Mouse (Mus musculus) intestine, embryonic 15.5 days (tissue): ENCODE measurements around the gene Cfap61. TPM values are rescaled to one million over a fixed set of nuclear protein-coding genes. Genes with fewer than 3 reads are reported as not detected.
"Not testable (repeated sequence)": the region's sequence is repeated elsewhere in the genome, so short reads cannot be mapped to it uniquely, and the experiment has no call there.

ENCODE experiments used
- ATAC-seq: fragments of 200-750 bp; cut with Nextera tagmentation; 2 replicates; pipeline ENCODE4 v1.8.0; 2017; ENCODE audit warnings: moderate TSS enrichment, moderate library complexity
- H3K27ac ChIP-seq: fragments of 300-500 bp; sonication (generic); 2 replicates; pipeline ENCODE4 v1.5.1; 2015; ENCODE audit warnings: mild to moderate bottlenecking, inconsistent platforms
- H3K27me3 ChIP-seq: fragments of 300-500 bp; sonication (generic); replicated peaks from 2 replicates; pipeline ENCODE4 v1.6.1; 2015; ENCODE audit warnings: inconsistent platforms
- H3K36me3 ChIP-seq: fragments of 300-500 bp; sonication (generic); 2 replicates; pipeline ENCODE4 v1.6.1; 2015; ENCODE audit warnings: inconsistent platforms
- H3K4me1 ChIP-seq: fragments of 300-500 bp; sonication (generic); replicated peaks from 2 replicates; pipeline ENCODE4 v1.6.1; 2015; ENCODE audit warnings: inconsistent platforms
- H3K4me2 ChIP-seq: fragments of 300-500 bp; sonication (generic); replicated peaks from 2 replicates; pipeline ENCODE4 v1.6.1; 2015; ENCODE audit warnings: mild to moderate bottlenecking, inconsistent platforms
- H3K4me3 ChIP-seq: fragments of 300-500 bp; sonication (generic); replicated peaks from 2 replicates; pipeline ENCODE4 v1.5.1; 2015; ENCODE audit warnings: inconsistent platforms
- H3K9ac ChIP-seq: fragments of 300-500 bp; sonication (generic); 2 replicates; pipeline ENCODE4 v1.6.1; 2015; ENCODE audit warnings: inconsistent platforms
- H3K9me3 ChIP-seq: fragments of 300-500 bp; sonication (generic); 2 replicates; pipeline ENCODE4 v1.6.1; 2016; ENCODE audit warnings: inconsistent platforms
- WGBS: fragments of 180-500 bp; shearing (Covaris S2); methylation state at CpG from one replicate; pipeline ENCODE4 v1.1.7; 2015; 5-methylcytosine and 5-hydroxymethylcytosine counted together
- polyA plus RNA-seq: library from polyadenylated mRNA; unstranded; fragments of >200 nt; fragmentation: Nextera tagmentation; extraction: Ambion mirVana; gene quantifications from 2 replicates; pipeline ENCODE4 v1.2.1, GENCODE M21; 2015

Gene Cfap61
- polyA plus RNA-seq, 1 experiment from 2014 or later, result 1.5 TPM

- H3K9me3 ChIP-seq, result no peaks in the 10 kb centered on the region
- H3K4me3 ChIP-seq, result peak overlapping the region; percentile 83
- peaks cover 14% of the 10 kb centered on the region; the same call in 1 of the 2 replicates for H3K4me1 ChIP-seq
- WGBS, result 28% methylated on average over 12 of the region's 12 CpGs
- peak overlapping the region; percentile 13; the same call in 1 of the 2 replicates for H3K9ac ChIP-seq
- no peak for ATAC-seq
- no peaks in the 10 kb centered on the region for H3K27me3 ChIP-seq
- peak overlapping the region; percentile 58 for H3K4me2 ChIP-seq
- H3K36me3 ChIP-seq, result peaks cover 5% of the 10 kb centered on the region; the same call in 1 of the 2 replicates
- H3K27ac ChIP-seq, result no peak overlapping the region
Measured at GRCm38 (mm10) chr2:145903983-145904616, 30.5 kb upstream of the Cfap61 start.

GRCm38 (mm10) chr2:145905156-145905555, 29.4 kb upstream of the Cfap61 start:
- H3K4me3 ChIP-seq, result no peak overlapping the region
- H3K9ac ChIP-seq, result no peak overlapping the region
- WGBS, result 77% methylated on average over 6 of the region's 6 CpGs
- peaks cover 5% of the 10 kb centered on the region; the same call in 1 of the 2 replicates for H3K36me3 ChIP-seq
- no peaks in the 10 kb centered on the region for H3K9me3 ChIP-seq
- no peaks in the 10 kb centered on the region for H3K27me3 ChIP-seq
- ATAC-seq, result no peak
- no peak overlapping the region for H3K4me2 ChIP-seq
- H3K27ac ChIP-seq, result no peak overlapping the region
- H3K4me1 ChIP-seq, result peaks cover 14% of the 10 kb centered on the region; the same call in 1 of the 2 replicates

GRCm38 (mm10) chr2:145905884-145906283, 28.7 kb upstream of the Cfap61 start:
- H3K9ac ChIP-seq, H3K9me3 ChIP-seq, H3K4me2 ChIP-seq, H3K4me3 ChIP-seq, H3K36me3 ChIP-seq, H3K27ac ChIP-seq, ATAC-seq, H3K27me3 ChIP-seq: not testable (repeated sequence)
- 51% methylated on average over 4 of the region's 4 CpGs for WGBS
- H3K4me1 ChIP-seq, result peaks cover 14% of the 10 kb centered on the region; the same call in 1 of the 2 replicates

- Histone ChIP-seq H3K27ac (no peak overlapping the region), H3K4me2 (no peak overlapping the region), H3K9ac (no peak overlapping the region), H3K9me3 (no peaks in the 10 kb centered on the region), H3K36me3 (peaks cover 27% of the 10 kb centered on the region), H3K4me3 (no peak overlapping the region), H3K4me1 (no peaks in the 10 kb centered on the region), H3K27me3 (no peaks in the 10 kb centered on the region)
- peak; percentile 25; the same call in 1 of the 2 replicates for ATAC-seq
- WGBS, result 80% methylated on average over 8 of the region's 8 CpGs
Measured at GRCm38 (mm10) chr2:145920941-145921650, 13.5 kb upstream of the Cfap61 start.

GRCm38 (mm10) chr2:145936975-145937374, 2.4 kb downstream of the Cfap61 start:
- no peaks in the 10 kb centered on the region for H3K9me3 ChIP-seq
- H3K36me3 ChIP-seq, result no peaks in the 10 kb centered on the region
- peaks cover 6% of the 10 kb centered on the region; the same call in 1 of the 2 replicates for H3K4me1 ChIP-seq
- H3K27me3 ChIP-seq, result no peaks in the 10 kb centered on the region
- no peak for ATAC-seq
- no peak overlapping the region for H3K4me2 ChIP-seq
- no peak overlapping the region for H3K9ac ChIP-seq
- WGBS, result 80% methylated on average over 8 of the region's 8 CpGs
- H3K27ac ChIP-seq, result no peak overlapping the region
- no peak overlapping the region for H3K4me3 ChIP-seq

- no peak overlapping the region for H3K9ac ChIP-seq
- H3K36me3 ChIP-seq, result no peaks in the 10 kb centered on the region
- no peaks in the 10 kb centered on the region for H3K9me3 ChIP-seq
- H3K27ac ChIP-seq, result no peak overlapping the region
- no peaks in the 10 kb centered on the region for H3K27me3 ChIP-seq
- no peak overlapping the region for H3K4me2 ChIP-seq
- no peak for ATAC-seq
- H3K4me3 ChIP-seq, result no peak overlapping the region
- 70% methylated on average over 3 of the region's 3 CpGs for WGBS
- H3K4me1 ChIP-seq, result no peaks in the 10 kb centered on the region
Measured at GRCm38 (mm10) chr2:145941403-145941802, 6.8 kb downstream of the Cfap61 start.

GRCm38 (mm10) chr2:145944286-145944685, 9.7 kb downstream of the Cfap61 start:
- Histone ChIP-seq H3K27ac (no peak overlapping the region), H3K4me1 (no peaks in the 10 kb centered on the region), H3K9me3 (no peaks in the 10 kb centered on the region), H3K27me3 (no peaks in the 10 kb centered on the region), H3K36me3 (no peaks in the 10 kb centered on the region), H3K4me2 (no peak overlapping the region), H3K4me3 (no peak overlapping the region), H3K9ac (no peak overlapping the region)
- ATAC-seq, result no peak
- 93% methylated on average over 3 of the region's 3 CpGs for WGBS

GRCm38 (mm10) chr2:145948402-145948954, 13.9 kb downstream of the Cfap61 start:
- no peak overlapping the region for H3K9ac ChIP-seq

GRCm38 (mm10) chr2:145949475-145950068, 15.0 kb downstream of the Cfap61 start:
- no peak overlapping the region for H3K27ac ChIP-seq
- no peak for ATAC-seq
- H3K27me3 ChIP-seq, result no peaks in the 10 kb centered on the region
- no peak overlapping the region for H3K4me3 ChIP-seq
- WGBS, result 50% methylated on average over 11 of the region's 11 CpGs
- H3K36me3 ChIP-seq, result no peaks in the 10 kb centered on the region
- H3K9ac ChIP-seq, result no peak overlapping the region
- H3K4me2 ChIP-seq, result no peak overlapping the region
- H3K9me3 ChIP-seq, result no peaks in the 10 kb centered on the region
- no peaks in the 10 kb centered on the region for H3K4me1 ChIP-seq

More at GRCm38 (mm10) chr2:145948402-145948954, 13.9 kb downstream of the Cfap61 start:
- Histone ChIP-seq H3K9me3 (no peaks in the 10 kb centered on the region), H3K27me3 (no peaks in the 10 kb centered on the region), H3K27ac (no peak overlapping the region), H3K4me2 (no peak overlapping the region), H3K4me3 (no peak overlapping the region), H3K4me1 (no peaks in the 10 kb centered on the region), H3K36me3 (no peaks in the 10 kb centered on the region)
- WGBS, result 66% methylated on average over 7 of the region's 7 CpGs
- no peak for ATAC-seq

GRCm38 (mm10) chr2:145950239-145950638, 15.7 kb downstream of the Cfap61 start:
- Histone ChIP-seq H3K4me3 (no peak overlapping the region), H3K9ac (no peak overlapping the region), H3K9me3 (no peaks in the 10 kb centered on the region), H3K36me3 (no peaks in the 10 kb centered on the region), H3K27me3 (no peaks in the 10 kb centered on the region), H3K4me2 (no peak overlapping the region), H3K4me1 (no peaks in the 10 kb centered on the region), H3K27ac (no peak overlapping the region)
- ATAC-seq, result no peak
- WGBS, result 30% methylated on average over 10 of the region's 10 CpGs

- ATAC-seq, result no peak
- no peak overlapping the region for H3K4me2 ChIP-seq
- no peak overlapping the region for H3K27ac ChIP-seq
- no peaks in the 10 kb centered on the region for H3K9me3 ChIP-seq
- no peaks in the 10 kb centered on the region for H3K27me3 ChIP-seq
- H3K9ac ChIP-seq, result no peak overlapping the region
- H3K4me3 ChIP-seq, result no peak overlapping the region
- no peaks in the 10 kb centered on the region for H3K36me3 ChIP-seq
- no peaks in the 10 kb centered on the region for H3K4me1 ChIP-seq
- WGBS, result 63% methylated on average over 5 of the region's 5 CpGs
Measured at GRCm38 (mm10) chr2:145952726-145953125, 18.1 kb downstream of the Cfap61 start.

- no peak overlapping the region for H3K9ac ChIP-seq
- no peak overlapping the region for H3K4me2 ChIP-seq
- no peak overlapping the region for H3K4me3 ChIP-seq
- H3K27me3 ChIP-seq, result no peaks in the 10 kb centered on the region
- H3K27ac ChIP-seq, result no peak overlapping the region
- ATAC-seq, result no peak
- no peaks in the 10 kb centered on the region for H3K36me3 ChIP-seq
- WGBS, result 75% methylated on average over 10 of the region's 10 CpGs
- no peaks in the 10 kb centered on the region for H3K9me3 ChIP-seq
- H3K4me1 ChIP-seq, result no peaks in the 10 kb centered on the region
Measured at GRCm38 (mm10) chr2:145955844-145956243, 21.3 kb downstream of the Cfap61 start.
